Mouse (Mus musculus) ES-E14 (cell line): ENCODE measurements around the gene Gm49321. TPM values are rescaled to one million over a fixed set of nuclear protein-coding genes. Genes with fewer than 3 reads are reported as not detected.
A peak's percentile ranks its signal among the peaks of the same experiment; 100 is the strongest.

Experiments used
- DNase-seq: peaks from one replicate; pipeline ENCODE4 v3.0.0-alpha.2; 2013; ENCODE audit warnings: low read depth, low spot score
- H3K27ac ChIP-seq: 2 replicates; pipeline ENCODE4 v1.5.1; 2012; ENCODE audit warnings: low read depth, mild to moderate bottlenecking, low read length, moderate library complexity, mixed read lengths; ENCODE audit not compliant: poor library complexity, insufficient read depth, severe bottlenecking
- H3K36me3 ChIP-seq: 2 replicates; pipeline ENCODE4 v1.6.1; 2012; ENCODE audit warnings: mild to moderate bottlenecking, low read length, moderate library complexity, mixed read lengths; ENCODE audit not compliant: control insufficient read depth, poor library complexity, insufficient read depth, severe bottlenecking
- H3K4me1 ChIP-seq, 2 experiments: fragments of 150-350 bp in 1 of 2; sonication (generic) in 1 of 2; 2 replicates each; pipeline ENCODE4 v1.6.1; 2012; ENCODE audit warnings: low read length in 2 of 2, mild to moderate bottlenecking in 1 of 2, mixed read lengths in 1 of 2; ENCODE audit not compliant: control insufficient read depth in 2 of 2, insufficient read depth in 2 of 2, poor library complexity in 1 of 2
- H3K4me3 ChIP-seq, 2 experiments: fragments of 150-350 bp in 1 of 2; sonication (generic) in 1 of 2; 2 replicates each; pipeline ENCODE4 v1.5.1; 2012; ENCODE audit warnings: low read length in 2 of 2, low read depth in 1 of 2, mild to moderate bottlenecking in 1 of 2, mixed read lengths in 1 of 2; ENCODE audit not compliant: insufficient read depth in 1 of 2, poor library complexity in 1 of 2, severe bottlenecking in 1 of 2
- H3K9ac ChIP-seq: 2 replicates; pipeline ENCODE4 v1.6.1; 2012; ENCODE audit warnings: low read depth, mild to moderate bottlenecking, low read length, mixed read lengths; ENCODE audit not compliant: poor library complexity, insufficient read depth, severe bottlenecking
- H3K9me3 ChIP-seq: fragments of 150-350 bp; sonication (generic); 2 replicates; pipeline ENCODE4 v1.6.1; 2012; ENCODE audit warnings: low read depth, mild to moderate bottlenecking, low read length; ENCODE audit not compliant: control insufficient read depth, insufficient read depth
- CHD2 ChIP-seq: IDR thresholded peaks from 2 replicates; pipeline ENCODE4 v1.6.1; 2014; ENCODE audit warnings: mild to moderate bottlenecking, low read depth, low read length, inconsistent platforms
- HCFC1 ChIP-seq: IDR thresholded peaks from 2 replicates; pipeline ENCODE4 v1.6.1; 2012; ENCODE audit warnings: low read length, inconsistent platforms, borderline replicate concordance; ENCODE audit not compliant: insufficient read depth
- MAFK ChIP-seq: IDR thresholded peaks from 2 replicates; pipeline ENCODE4 v1.6.1; 2014; ENCODE audit warnings: mild to moderate bottlenecking, low read depth, low read length, inconsistent platforms; ENCODE audit not compliant: insufficient read depth
- ZC3H11A ChIP-seq: IDR thresholded peaks from 2 replicates; pipeline ENCODE4 v1.6.1; 2012; ENCODE audit warnings: low read depth, mild to moderate bottlenecking, inconsistent platforms, low read length, borderline replicate concordance
- ZNF384 ChIP-seq: IDR thresholded peaks from 2 replicates; pipeline ENCODE4 v1.6.1; 2012; ENCODE audit warnings: low read depth, low read length, inconsistent platforms
- in situ Hi-C, 2 experiments: fragments of 600-800 bp; cut with MboI; formaldehyde crosslinking; loops; one replicate each; pipeline ENCODE4 v1.15.1; 2025; ENCODE audit warnings: low sequenced_read_pairs in 2 of 2, inconsistent platforms in 1 of 2; ENCODE audit not compliant: unreplicated experiment in 2 of 2
- total RNA-seq: library from RNA; depleted of rRNA; stranded (reverse); fragments of 300-350 nt; gene quantifications from 2 replicates; pipeline ENCODE4 v1.2.3, GENCODE M21; 2012

Gm49321 gene
- total RNA-seq, 1 experiment = 2.9 TPM

- peak overlapping the region in 1 of 2 experiments; percentile 34; a peak in 2 of 4 replicates for H3K4me3 ChIP-seq
- DNase-seq = no peak
- 0 out of 2 replicates have a peak overlapping the region, but pooled peaks have one; percentile 0 for H3K9ac ChIP-seq
- no peaks in the 10 kb centered on the region for H3K4me1 ChIP-seq
- H3K27ac ChIP-seq = no peak overlapping the region
- in situ Hi-C loops = no loop called here
- no peaks in the 10 kb centered on the region for H3K9me3 ChIP-seq
- no peak for TF ChIP-seq ZC3H11A
- TF ChIP-seq HCFC1 = no peak
- no peak for TF ChIP-seq CHD2
- TF ChIP-seq ZNF384 = 0 out of 2 replicates have a peak, but pooled peaks have one; percentile 21
- no peak for TF ChIP-seq MAFK
- no peaks in the 10 kb centered on the region for H3K36me3 ChIP-seq
Measured at GRCm38 (mm10) chr12:73952879-73953278, 15.4 kb downstream of the Gm49321 start.

GRCm38 (mm10) chr12:73953420-73954186 is 16.1 kb downstream of the Gm49321 start:
- Histone ChIP-seq H3K36me3 (no peaks in the 10 kb centered on the region), H3K9me3 (no peaks in the 10 kb centered on the region), H3K9ac (no peak overlapping the region), H3K27ac (no peak overlapping the region), H3K4me3 (peak overlapping the region in 1 of 2 experiments; percentile 34; a peak in 2 of 4 replicates), H3K4me1 (no peaks in the 10 kb centered on the region)
- in situ Hi-C loops = no loop called here
- TF ChIP-seq MAFK (no peak), CHD2 (no peak), HCFC1 (no peak), ZC3H11A (no peak), ZNF384 (no peak)
- no peak for DNase-seq

GRCm38 (mm10) chr12:73954785-73955184 is 17.3 kb downstream of the Gm49321 start:
- in situ Hi-C loops = no loop called here
- TF ChIP-seq ZNF384 (no peak), MAFK (no peak), ZC3H11A (no peak), CHD2 (no peak), HCFC1 (no peak)
- Histone ChIP-seq H3K27ac (no peak overlapping the region), H3K9ac (no peak overlapping the region), H3K4me3 (no peak overlapping the region), H3K9me3 (no peaks in the 10 kb centered on the region), H3K36me3 (no peaks in the 10 kb centered on the region), H3K4me1 (no peaks in the 10 kb centered on the region)
- no peak for DNase-seq

GRCm38 (mm10) chr12:73957676-73958075 is 20.2 kb downstream of the Gm49321 start:
- Histone ChIP-seq H3K4me1 (no peaks in the 10 kb centered on the region), H3K4me3 (no peak overlapping the region), H3K36me3 (no peaks in the 10 kb centered on the region), H3K9me3 (no peaks in the 10 kb centered on the region), H3K27ac (no peak overlapping the region), H3K9ac (no peak overlapping the region)
- DNase-seq = no peak
- no peak for TF ChIP-seq ZC3H11A
- no peak for TF ChIP-seq ZNF384
- no peak for TF ChIP-seq CHD2
- TF ChIP-seq MAFK = no peak
- TF ChIP-seq HCFC1 = no peak
- in situ Hi-C loops = no loop called here
